Mouse (Mus musculus) embryo, embryonic 10 days (tissue): ENCODE results near the gene Gm29427.
"Not testable (repeated sequence)": the region's sequence is repeated elsewhere in the genome, so short reads cannot be mapped to it uniquely, and the experiment has no call there.

ENCODE experiments used
- DNase-seq: peaks from one replicate; pipeline ENCODE4 v3.0.0-alpha.2; 2015; ENCODE audit warnings: low spot score

The Gm29427 gene

DNA sequence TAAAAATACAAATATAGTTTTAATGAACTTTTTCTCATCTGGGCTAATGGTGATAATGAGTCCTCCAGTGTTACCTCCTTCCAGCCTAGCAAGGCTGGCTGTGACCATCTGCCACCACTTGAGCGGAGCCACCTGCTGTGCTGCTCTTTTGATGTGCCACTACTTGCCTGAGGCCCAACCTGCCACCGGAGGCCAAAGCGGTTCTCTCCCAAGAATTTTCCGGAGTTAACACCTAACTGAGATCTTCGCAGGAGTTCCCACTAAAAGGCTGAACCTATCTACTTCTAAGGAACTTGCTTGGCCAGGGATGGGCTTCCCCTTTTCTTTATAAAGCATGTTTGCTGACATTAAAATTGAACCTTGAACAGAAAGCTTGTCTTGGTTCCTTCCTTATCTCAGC is 56.0 kb downstream of the Gm29427 start:
- DNase-seq: not testable (repeated sequence)

DNA sequence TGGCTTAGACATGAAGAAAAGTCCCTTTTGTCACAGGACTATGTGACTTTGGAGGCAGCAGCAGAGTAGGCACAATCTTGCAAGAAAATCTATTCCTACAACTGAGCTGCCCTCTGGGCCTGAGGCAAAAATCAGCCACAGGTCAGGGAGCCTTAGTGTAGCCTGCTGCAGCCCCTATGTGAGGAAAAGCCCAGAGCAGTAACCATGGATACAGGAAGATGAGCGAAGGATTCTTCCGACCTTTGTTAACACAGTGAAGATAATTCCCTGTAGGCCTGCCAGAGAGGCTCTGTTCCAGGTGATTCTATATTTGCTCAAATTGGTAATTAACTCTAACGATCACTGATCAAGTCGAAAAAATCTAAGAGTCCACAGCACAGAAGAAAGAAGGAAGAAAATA is 71.5 kb downstream of the Gm29427 start:
- no peak for DNase-seq

DNA sequence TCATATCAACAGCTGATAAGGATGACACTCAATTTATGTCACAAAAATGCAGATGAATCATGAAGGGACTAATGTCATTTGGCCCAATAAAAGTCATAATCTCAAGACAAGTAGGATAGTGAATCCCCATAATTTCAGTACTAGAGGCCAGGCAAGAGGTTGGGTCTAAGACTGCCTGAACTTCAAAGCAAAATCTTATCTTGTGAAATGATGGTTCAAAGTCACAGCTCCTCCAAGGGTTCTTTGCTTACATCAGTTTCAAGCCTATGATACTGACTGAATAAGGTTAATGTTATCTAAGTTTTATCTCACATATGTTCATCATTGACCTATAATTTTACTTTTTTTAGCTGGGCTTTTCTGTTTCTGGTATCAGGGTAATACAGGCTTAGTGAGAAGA is 74.6 kb downstream of the Gm29427 start:
- no peak for DNase-seq

DNA sequence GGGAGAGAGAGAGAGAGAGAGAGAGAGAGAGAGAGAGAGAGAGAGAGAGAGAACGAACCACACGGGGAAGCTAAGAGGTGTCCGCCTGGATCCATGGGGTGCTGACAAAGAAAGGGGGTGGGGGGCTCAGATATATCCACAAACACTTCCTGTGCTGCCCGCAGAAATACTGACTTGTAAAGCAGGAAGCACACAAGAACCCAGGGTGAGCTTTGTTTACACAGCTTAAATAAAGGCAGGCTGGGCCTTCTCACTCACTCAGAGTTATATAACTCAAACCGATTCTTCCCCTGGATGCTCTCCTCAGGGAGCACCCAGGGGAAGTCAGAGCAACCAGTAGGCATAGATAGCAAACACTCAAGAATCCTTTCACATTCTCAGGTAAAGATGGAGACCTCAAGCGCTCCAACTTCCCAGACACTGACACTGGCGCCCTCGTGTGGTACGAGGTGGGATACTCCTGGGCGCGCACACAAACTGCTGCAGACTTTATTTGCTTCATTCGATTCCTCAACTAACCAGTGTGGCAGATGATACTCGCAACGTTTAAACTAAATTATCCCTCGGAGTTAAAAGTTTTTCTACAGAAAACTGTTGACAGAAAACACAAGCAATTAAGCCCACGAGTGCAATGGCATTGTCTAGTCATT is 81.7 kb downstream of the Gm29427 start:
- peak; percentile 84 for DNase-seq

DNA sequence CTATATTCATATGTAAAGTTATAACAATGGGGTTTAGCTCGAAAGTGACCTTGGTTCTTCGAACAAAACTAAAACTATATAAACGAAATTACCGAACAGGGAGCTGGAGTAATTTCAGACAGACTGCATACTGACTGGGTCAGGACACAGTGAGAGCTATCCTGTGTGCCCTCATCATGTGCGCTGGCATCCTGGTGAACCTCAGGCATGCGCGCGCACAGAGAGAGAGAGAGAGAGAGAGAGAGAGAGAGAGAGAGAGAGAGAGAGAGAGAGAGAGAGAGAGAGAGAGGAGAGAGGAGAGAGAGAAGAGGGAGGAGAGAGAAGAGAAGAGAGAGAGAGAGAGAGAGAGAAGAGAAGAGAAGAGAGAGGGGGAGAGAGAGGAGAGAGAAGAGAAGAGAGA is 82.3 kb downstream of the Gm29427 start:
- no peak for DNase-seq

DNA sequence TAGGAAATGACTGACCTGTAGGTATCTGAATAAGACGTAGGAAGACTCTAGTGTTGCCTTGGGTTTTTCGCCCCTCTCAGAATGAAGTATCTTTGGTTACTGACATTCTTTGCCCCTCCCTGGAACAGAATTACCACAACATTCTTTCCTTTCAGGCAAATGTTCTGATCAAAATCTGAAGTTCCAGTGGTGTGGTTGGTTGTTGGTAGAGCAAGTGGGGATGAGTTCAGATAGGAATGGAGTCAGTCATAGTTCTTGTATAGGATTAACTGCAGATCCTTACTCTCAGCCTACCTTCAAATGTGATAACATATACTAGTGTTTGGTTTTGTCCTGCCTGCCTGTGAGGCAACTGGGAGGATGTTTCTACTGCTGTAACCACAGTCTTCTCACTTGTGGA is 86.1 kb downstream of the Gm29427 start, which contains the start of gene Zp3r:
Zp3r (minus strand) TSS at position 101 of the 400 bp plus-strand sequence.
- DNase-seq: no peak
